Mouse (Mus musculus) neural tube, embryonic 12.5 days (tissue): ENCODE measurements around the gene Gnai3. TPM values are rescaled to one million over a fixed set of nuclear protein-coding genes. Genes with fewer than 3 reads are reported as not detected.

ENCODE experiments used
- ATAC-seq: fragments of 200-750 bp; cut with Nextera tagmentation; 2 replicates; pipeline ENCODE4 v1.8.0; 2017; ENCODE audit warnings: low read depth, mild to moderate bottlenecking, moderate TSS enrichment, moderate library complexity; ENCODE audit not compliant: low FRiP score
- H3K27ac ChIP-seq: fragments of 300-500 bp; sonication (generic); 2 replicates; pipeline ENCODE4 v1.5.1; 2016
- H3K27me3 ChIP-seq: fragments of 300-500 bp; sonication (generic); replicated peaks from 2 replicates; pipeline ENCODE4 v1.6.1; 2016; ENCODE audit warnings: mild to moderate bottlenecking
- H3K36me3 ChIP-seq: fragments of 300-500 bp; sonication (generic); 2 replicates; pipeline ENCODE4 v1.6.1; 2016; ENCODE audit warnings: mild to moderate bottlenecking
- H3K4me1 ChIP-seq: fragments of 300-500 bp; sonication (generic); 2 replicates; pipeline ENCODE4 v1.6.1; 2016
- H3K4me2 ChIP-seq: fragments of 300-500 bp; sonication (generic); replicated peaks from 2 replicates; pipeline ENCODE4 v1.6.1; 2016; ENCODE audit warnings: mild to moderate bottlenecking
- H3K4me3 ChIP-seq: fragments of 300-500 bp; sonication (generic); 2 replicates; pipeline ENCODE4 v1.5.1; 2016
- H3K9ac ChIP-seq: fragments of 300-500 bp; sonication (generic); 2 replicates; pipeline ENCODE4 v1.6.1; 2016; ENCODE audit warnings: mild to moderate bottlenecking
- H3K9me3 ChIP-seq: fragments of 300-500 bp; sonication (generic); 2 replicates; pipeline ENCODE4 v1.6.1; 2016; ENCODE audit warnings: mild to moderate bottlenecking
- WGBS: fragments of 180-500 bp; shearing (Covaris S2); methylation state at CpG from one replicate; pipeline ENCODE4 v1.1.7; 2016; 5-methylcytosine and 5-hydroxymethylcytosine counted together
- polyA plus RNA-seq: library from polyadenylated mRNA; unstranded; fragments of >200 nt; fragmentation: Nextera tagmentation; extraction: Ambion mirVana; gene quantifications from 2 replicates; pipeline ENCODE4 v1.2.1, GENCODE M21; 2016

The Gnai3 gene
- polyA plus RNA-seq: 174 and 189 TPM in 2 replicates

DNA sequence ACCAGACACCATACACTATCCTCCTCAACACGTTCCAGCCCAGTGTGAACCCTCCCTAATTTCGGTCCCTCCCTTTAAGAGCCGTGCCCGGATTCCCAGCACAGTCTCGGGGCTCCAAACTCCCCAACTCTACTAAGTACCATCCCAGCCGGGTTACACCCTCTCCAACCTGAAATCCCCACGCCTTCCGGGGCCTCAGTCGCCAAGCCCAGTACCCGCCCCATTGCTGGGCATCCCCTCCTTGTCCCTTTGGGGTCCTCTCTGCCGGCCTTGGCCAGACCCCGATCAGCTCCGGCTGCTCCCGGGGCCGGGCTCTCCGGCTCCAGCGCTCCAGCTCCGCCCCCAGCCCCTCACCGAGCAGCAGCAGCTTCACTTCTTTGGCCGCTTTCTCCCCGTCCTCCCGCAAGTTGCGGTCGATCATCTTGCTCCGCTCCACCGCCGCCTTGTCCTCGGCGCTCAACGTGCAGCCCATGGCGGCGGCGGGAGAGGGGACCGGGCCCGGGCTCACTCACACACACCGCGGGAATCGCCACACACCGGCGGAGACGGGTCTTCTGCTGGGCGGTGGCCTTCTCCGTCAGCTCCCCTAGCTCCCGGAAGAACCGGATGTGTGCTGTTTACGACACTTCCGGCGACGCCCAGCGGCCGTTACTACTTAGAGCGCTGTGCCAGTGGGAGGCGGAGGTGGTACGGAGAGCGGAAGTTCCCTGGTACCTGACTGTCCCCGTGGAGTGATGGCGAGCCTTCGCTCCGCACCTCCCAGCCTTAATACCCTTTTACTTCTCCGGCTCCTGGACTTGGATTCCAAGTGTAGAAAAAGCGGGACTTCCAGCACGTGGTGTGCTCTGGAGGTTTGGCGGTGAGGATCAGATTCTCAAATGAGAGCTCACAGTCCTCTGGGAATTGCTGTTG, at the start of gene Gnai3:
Gene Gnai3 (minus strand): TSS at position 613 of the 912 bp plus-strand sequence.
- H3K9ac ChIP-seq: peak within 1 kb of the TSS; percentile 87
- H3K4me1 ChIP-seq: peaks cover 5% of the 10 kb centered on the region
- peak within 1 kb of the TSS; percentile 87 for H3K4me2 ChIP-seq
- peaks cover 2% of the 10 kb centered on the region; the same call in 1 of the 2 replicates for H3K36me3 ChIP-seq
- no peaks in the 10 kb centered on the region for H3K9me3 ChIP-seq
- peak within 1 kb of the TSS; percentile 84 for H3K27ac ChIP-seq
- H3K27me3 ChIP-seq: no peaks in the 10 kb centered on the region
- peak within 1 kb of the TSS; percentile 95 for H3K4me3 ChIP-seq
- under 1% methylated on average over 63 of the region's 63 CpGs for WGBS
- peak; percentile 92 for ATAC-seq

DNA sequence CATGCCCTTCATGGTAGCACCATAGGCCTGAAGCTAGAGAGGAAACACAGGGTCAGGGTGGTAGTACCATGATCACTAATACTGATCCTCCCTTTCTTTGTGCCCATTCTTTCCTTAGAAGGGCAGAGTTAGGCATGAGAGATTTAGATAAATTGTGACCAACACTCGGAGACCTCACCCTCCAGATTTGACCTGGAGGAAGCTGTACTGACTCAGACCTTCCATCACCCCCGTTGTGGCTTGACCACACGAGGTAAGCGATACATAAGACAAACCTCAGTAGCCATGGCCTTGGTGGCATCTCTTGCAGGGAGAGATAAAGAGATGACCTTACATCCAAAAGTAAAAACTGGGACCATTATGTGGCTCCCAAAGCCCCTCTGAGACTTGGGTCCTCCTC, 49.3 kb upstream of the Gnai3 start:
- no peaks in the 10 kb centered on the region for H3K9me3 ChIP-seq
- peaks cover 13% of the 10 kb centered on the region for H3K36me3 ChIP-seq
- no peak overlapping the region for H3K4me2 ChIP-seq
- H3K4me3 ChIP-seq: no peak overlapping the region
- H3K9ac ChIP-seq: no peak overlapping the region
- H3K27ac ChIP-seq: no peak overlapping the region
- ATAC-seq: no peak
- 81% methylated on average over 4 of the region's 4 CpGs for WGBS
- H3K27me3 ChIP-seq: no peaks in the 10 kb centered on the region
- H3K4me1 ChIP-seq: peaks cover 37% of the 10 kb centered on the region

DNA sequence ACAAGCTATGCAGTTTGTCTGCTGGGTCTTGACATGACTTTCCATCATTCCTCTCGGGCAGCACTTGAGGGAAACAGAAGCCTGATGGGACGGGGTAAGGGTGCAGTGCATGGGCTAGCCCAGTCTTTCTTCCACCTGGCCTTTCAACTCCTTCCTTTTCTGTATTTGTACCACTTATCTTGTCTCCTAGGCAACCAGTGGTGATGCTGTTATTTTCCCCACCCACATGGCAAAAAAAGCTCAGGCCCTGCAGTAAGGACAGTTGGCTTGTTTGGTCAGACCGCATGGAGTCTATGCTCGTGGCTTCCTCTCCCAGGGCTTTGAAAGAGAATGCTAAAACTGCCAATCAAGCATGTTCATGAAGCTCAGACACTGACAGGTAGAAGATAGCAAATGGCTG, 47.7 kb upstream of the Gnai3 start:
- Histone ChIP-seq H3K4me1 (peaks cover 44% of the 10 kb centered on the region), H3K9ac (no peak overlapping the region), H3K27me3 (no peaks in the 10 kb centered on the region), H3K36me3 (peaks cover 5% of the 10 kb centered on the region; the same call in 1 of the 2 replicates), H3K9me3 (no peaks in the 10 kb centered on the region), H3K4me3 (no peak overlapping the region), H3K4me2 (no peak overlapping the region), H3K27ac (no peak overlapping the region)
- ATAC-seq: no peak
- WGBS: 74% methylated on average over 4 of the region's 4 CpGs

DNA sequence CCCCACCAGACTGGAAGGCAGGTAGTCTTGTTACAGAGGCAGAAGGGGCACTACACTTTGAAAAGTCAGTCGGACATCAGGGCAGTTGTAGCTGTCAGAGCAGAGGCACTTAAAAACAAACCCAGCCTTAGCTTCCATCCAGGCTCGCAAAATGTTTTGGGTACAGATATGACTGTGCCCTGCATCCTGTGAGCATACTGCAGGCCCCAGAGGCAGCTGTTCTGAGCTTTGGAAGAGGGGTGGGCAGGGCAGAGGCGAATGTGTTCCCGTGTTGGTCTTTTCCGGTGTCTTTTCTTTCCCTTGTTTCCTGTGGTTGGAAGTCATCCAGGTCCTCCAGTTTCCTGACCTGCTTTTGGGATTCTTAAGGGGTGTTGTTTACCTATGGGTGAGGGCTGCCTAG, 44.0 kb upstream of the Gnai3 start:
- H3K36me3 ChIP-seq: peaks cover 9% of the 10 kb centered on the region; the same call in 1 of the 2 replicates
- H3K9ac ChIP-seq: no peak overlapping the region
- H3K4me1 ChIP-seq: peaks cover 36% of the 10 kb centered on the region
- 0 out of 2 replicates have a peak, but pooled peaks cover 5% of the 10 kb centered on the region for H3K27me3 ChIP-seq
- H3K4me3 ChIP-seq: no peak overlapping the region
- peak overlapping the region; percentile 36; the same call in 1 of the 2 replicates for H3K4me2 ChIP-seq
- WGBS: 78% methylated on average over 5 of the region's 5 CpGs
- H3K9me3 ChIP-seq: no peaks in the 10 kb centered on the region
- no peak overlapping the region for H3K27ac ChIP-seq
- ATAC-seq: no peak

DNA sequence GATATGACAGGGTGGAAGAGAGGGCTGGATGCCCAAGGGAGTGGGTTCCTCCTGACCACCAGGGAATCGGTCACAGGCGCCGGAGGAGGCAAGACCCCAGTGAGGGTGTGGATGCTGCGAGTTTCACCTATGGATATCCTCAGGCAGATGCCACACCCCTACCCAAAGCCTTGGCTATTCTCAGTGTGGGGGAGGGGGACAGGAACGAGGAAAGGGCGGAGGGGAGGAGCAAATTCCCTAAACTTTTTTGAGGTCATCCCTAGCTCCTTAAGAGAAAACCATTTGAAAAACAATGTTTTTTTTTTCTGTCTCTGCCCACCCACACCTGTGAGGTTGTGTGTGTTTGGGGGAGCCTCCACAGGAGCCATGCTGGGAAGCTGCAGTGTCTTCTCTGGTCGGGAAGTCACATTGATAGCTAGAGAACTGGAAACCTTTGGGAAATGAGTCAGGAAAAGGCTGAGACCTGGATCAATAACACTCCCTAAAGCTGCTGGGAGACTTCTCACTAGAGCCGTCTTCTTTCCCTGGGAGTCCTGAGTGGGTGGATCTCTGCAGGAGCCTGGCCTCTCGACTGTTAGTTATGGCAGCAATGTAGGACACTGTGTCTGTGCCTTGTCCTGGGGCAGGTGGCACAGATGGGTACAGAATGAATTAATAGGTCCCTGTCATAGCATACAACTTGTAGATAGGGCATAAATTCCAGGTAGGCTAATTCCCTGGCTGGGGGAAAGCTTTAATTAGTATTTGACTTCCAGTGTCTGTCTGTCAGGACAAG, 43.0 kb upstream of the Gnai3 start:
- no peak for ATAC-seq

DNA sequence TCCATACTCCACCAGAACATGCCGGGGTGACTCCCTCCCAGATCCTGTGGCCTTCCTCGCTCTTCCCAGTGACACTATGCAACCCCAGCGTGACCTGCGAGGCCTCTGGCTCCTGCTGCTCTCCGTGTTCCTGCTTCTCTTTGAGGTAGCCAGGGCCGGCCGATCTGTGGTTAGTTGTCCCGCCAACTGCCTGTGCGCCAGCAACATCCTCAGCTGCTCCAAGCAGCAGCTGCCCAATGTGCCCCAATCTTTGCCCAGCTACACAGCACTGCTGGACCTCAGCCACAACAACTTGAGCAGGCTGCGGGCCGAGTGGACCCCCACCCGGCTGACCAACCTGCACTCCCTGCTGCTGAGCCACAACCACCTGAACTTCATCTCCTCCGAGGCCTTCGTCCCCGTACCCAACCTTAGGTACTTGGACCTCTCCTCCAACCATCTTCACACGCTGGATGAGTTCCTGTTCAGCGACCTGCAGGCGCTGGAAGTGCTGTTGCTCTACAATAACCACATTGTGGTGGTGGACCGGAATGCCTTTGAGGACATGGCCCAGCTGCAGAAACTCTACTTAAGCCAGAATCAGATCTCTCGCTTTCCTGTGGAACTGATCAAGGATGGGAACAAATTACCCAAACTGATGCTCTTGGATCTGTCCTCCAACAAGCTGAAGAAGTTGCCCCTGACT, 41.3 kb upstream of the Gnai3 start:
- peak overlapping the region; percentile 84 for H3K9ac ChIP-seq
- WGBS: 61% methylated on average over 20 of the region's 20 CpGs
- H3K9me3 ChIP-seq: no peaks in the 10 kb centered on the region
- peaks cover 33% of the 10 kb centered on the region for H3K4me1 ChIP-seq
- peak overlapping the region; percentile 93 for H3K4me2 ChIP-seq
- 0 out of 2 replicates have a peak, but pooled peaks cover 5% of the 10 kb centered on the region for H3K27me3 ChIP-seq
- peaks cover 9% of the 10 kb centered on the region; the same call in 1 of the 2 replicates for H3K36me3 ChIP-seq
- ATAC-seq: peak; percentile 15
- no peak overlapping the region for H3K27ac ChIP-seq
- peak overlapping the region; percentile 80 for H3K4me3 ChIP-seq

More for the DNA sequence above, 43.0 kb upstream of the Gnai3 start:
- Histone ChIP-seq H3K27ac (no peak overlapping the region), H3K9me3 (no peaks in the 10 kb centered on the region), H3K36me3 (peaks cover 9% of the 10 kb centered on the region; the same call in 1 of the 2 replicates), H3K4me2 (peak overlapping the region; percentile 36; the same call in 1 of the 2 replicates), H3K4me3 (no peak overlapping the region), H3K4me1 (peaks cover 33% of the 10 kb centered on the region), H3K27me3 (0 out of 2 replicates have a peak, but pooled peaks cover 5% of the 10 kb centered on the region), H3K9ac (no peak overlapping the region)
- 68% methylated on average over 9 of the region's 9 CpGs for WGBS

DNA sequence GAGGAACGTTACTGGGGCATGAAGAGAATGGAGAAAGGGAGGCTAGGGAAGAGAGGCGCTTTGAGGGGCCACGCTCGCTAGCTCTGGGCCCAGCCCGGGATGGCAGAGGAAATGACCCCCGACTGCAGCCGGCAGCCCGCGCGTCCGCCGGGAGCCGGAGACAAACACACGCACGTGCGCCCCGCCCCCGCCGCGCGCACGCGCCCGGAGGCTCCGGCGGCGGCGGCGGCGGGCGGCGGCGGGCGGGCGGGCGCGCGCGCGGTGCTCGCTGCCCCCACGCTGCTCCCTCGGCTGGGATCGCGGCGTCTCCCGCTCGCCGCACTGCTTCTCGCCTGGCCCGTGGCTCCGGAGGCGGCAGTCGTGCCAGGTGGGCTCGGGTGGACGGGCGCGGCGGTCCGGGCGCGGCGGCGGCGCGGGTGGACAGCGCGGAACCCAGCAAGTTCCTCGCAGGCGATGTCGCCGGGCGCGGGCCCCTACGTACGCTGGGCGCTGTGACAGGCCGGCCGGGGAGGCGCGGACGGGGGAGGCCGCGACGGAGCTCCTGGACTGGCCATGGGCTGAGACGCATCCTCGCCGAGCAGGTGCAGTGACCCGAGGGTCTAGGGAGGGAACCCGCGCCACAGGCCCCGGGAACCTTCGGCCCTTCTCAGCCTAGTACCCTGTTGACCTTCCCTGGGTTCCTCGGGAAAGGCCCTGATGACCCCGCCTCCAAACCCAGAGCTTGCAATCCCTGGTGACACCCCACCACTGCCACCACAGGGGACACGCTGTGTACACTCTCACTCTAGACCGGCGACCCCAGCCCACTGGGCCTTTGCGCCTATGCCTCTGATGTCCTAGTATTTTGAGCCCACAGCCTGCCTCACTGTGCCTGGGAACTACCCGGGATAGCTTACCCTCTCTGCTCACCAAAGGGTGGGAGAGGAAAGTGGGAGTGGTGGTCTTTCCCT, 40.4 kb upstream of the Gnai3 start, which contains the start of gene Amigo1:
Gene Amigo1 (plus strand): TSS at position 238 of the 950 bp plus-strand sequence.
- 2% methylated on average over 70 of the region's 100 CpGs for WGBS
- Histone ChIP-seq H3K36me3 (peaks cover 9% of the 10 kb centered on the region; the same call in 1 of the 2 replicates), H3K27me3 (0 out of 2 replicates have a peak, but pooled peaks cover 5% of the 10 kb centered on the region), H3K9me3 (no peaks in the 10 kb centered on the region), H3K9ac (peak within 1 kb of the TSS; percentile 84), H3K4me2 (peak within 1 kb of the TSS; percentile 93), H3K4me1 (peaks cover 33% of the 10 kb centered on the region), H3K4me3 (peak within 1 kb of the TSS; percentile 80), H3K27ac (no peak within 1 kb of the TSS)
- peak; percentile 71 for ATAC-seq

DNA sequence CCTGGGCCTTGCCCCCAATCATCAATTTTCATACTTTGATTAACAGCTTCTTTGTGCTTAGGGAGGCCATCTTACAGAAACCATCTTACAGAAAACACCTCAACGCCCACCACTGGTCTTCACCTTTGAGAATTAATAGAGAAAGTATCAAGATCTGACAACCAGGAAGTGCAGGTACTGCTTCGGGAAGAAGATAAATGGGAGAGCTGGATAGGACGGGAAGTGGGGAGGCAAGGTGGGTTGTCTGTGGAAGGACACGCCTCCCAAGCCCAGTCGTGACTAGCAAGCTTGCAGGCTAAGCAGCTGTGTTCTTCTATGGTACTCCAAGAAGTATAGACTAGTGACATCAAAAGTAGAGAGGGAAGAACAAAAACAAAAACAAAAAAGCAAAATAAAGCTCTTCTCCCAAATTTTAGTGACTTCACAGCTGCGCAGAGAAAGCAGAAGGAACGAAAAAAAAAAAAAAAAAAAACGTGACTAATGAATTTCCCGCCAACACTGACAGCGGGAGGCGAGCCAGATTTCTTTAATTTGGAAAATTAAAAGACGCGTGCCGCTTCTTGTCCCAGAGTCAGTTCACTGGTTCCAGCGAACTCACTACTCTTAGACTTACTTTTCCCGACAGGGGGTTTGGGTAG, 39.6 kb upstream of the Gnai3 start:
- Histone ChIP-seq H3K27me3 (0 out of 2 replicates have a peak, but pooled peaks cover 5% of the 10 kb centered on the region), H3K9ac (no peak overlapping the region), H3K9me3 (no peaks in the 10 kb centered on the region), H3K27ac (no peak overlapping the region), H3K4me2 (peak overlapping the region; percentile 93), H3K4me3 (peak overlapping the region; percentile 80), H3K36me3 (peaks cover 6% of the 10 kb centered on the region; the same call in 1 of the 2 replicates), H3K4me1 (peaks cover 30% of the 10 kb centered on the region)
- 3% methylated on average over 16 of the region's 16 CpGs for WGBS
- no peak for ATAC-seq

DNA sequence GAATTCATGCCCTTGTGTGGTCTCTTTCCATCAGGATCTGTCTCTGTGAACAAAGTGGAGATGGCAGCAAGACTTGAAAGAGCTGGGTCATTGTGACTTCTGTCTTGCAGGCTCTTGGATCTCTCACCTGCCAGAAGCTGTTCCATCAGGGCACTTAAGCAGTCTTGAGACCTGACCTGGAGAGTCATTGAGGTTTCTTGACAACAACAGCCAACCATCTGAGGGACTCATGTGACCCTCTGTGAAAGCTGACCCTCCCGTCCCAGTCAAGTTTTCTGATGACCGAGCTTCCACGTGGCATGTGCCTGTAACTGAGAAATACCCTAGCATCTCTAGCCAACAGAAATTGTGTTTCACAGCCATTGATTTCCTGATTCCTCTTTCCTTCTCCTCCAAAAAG, 38.8 kb upstream of the Gnai3 start:
- H3K4me2 ChIP-seq: no peak overlapping the region
- no peak for ATAC-seq
- WGBS: 72% methylated on average over 3 of the region's 3 CpGs
- H3K4me3 ChIP-seq: no peak overlapping the region
- H3K36me3 ChIP-seq: peaks cover 6% of the 10 kb centered on the region; the same call in 1 of the 2 replicates
- H3K9me3 ChIP-seq: no peaks in the 10 kb centered on the region
- H3K27me3 ChIP-seq: 0 out of 2 replicates have a peak, but pooled peaks cover 5% of the 10 kb centered on the region
- peaks cover 28% of the 10 kb centered on the region for H3K4me1 ChIP-seq
- H3K27ac ChIP-seq: no peak overlapping the region
- H3K9ac ChIP-seq: no peak overlapping the region

DNA sequence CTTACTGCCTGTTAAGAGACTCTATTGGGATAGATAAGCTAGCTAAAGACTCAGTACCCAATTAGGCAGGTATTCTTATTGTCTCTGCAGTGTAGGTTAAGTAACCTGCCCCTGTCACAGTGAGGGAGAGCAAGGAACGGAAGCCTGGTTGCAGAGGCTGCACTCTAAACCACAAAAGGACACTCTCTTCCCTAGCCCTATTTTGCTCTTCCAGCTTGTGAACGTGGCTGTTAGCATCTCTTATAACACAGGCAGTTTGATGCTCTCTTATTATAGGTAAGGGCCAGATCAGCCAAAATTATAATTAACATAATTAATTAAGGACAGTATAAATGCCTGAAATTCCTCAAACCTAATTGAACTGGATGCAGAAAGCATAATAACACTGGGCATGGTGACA, 34.6 kb upstream of the Gnai3 start:
- Histone ChIP-seq H3K9ac (no peak overlapping the region), H3K4me2 (no peak overlapping the region), H3K4me1 (peaks cover 3% of the 10 kb centered on the region), H3K4me3 (no peak overlapping the region), H3K36me3 (no peaks in the 10 kb centered on the region), H3K27me3 (no peaks in the 10 kb centered on the region), H3K9me3 (no peaks in the 10 kb centered on the region), H3K27ac (no peak overlapping the region)
- ATAC-seq: no peak
- 56% methylated on average over 2 of the region's 2 CpGs for WGBS
